Mouse (Mus musculus) ovary, adult 10 weeks (tissue): ENCODE measurements around the gene Angpt4. TPM values are rescaled to one million over a fixed set of nuclear protein-coding genes. Genes with fewer than 3 reads are reported as not detected.

ENCODE experiments used
- polyA plus RNA-seq: library from polyadenylated mRNA; stranded (reverse); fragments of 350-450 nt; fragmentation: Illumina TruSeq; extraction: RNeasy Lipid Tissue Mini Kit (QIAGEN cat#74804); gene quantifications from one replicate; pipeline ENCODE4 v1.2.3, GENCODE M21; 2014

The Angpt4 gene
- 0.43 TPM for polyA plus RNA-seq

GRCm38 (mm10) chr2:151910919-151911500, at the start of gene Angpt4:
Gene Angpt4, plus strand, starts transcription at chr2:151911210.

DNA sequence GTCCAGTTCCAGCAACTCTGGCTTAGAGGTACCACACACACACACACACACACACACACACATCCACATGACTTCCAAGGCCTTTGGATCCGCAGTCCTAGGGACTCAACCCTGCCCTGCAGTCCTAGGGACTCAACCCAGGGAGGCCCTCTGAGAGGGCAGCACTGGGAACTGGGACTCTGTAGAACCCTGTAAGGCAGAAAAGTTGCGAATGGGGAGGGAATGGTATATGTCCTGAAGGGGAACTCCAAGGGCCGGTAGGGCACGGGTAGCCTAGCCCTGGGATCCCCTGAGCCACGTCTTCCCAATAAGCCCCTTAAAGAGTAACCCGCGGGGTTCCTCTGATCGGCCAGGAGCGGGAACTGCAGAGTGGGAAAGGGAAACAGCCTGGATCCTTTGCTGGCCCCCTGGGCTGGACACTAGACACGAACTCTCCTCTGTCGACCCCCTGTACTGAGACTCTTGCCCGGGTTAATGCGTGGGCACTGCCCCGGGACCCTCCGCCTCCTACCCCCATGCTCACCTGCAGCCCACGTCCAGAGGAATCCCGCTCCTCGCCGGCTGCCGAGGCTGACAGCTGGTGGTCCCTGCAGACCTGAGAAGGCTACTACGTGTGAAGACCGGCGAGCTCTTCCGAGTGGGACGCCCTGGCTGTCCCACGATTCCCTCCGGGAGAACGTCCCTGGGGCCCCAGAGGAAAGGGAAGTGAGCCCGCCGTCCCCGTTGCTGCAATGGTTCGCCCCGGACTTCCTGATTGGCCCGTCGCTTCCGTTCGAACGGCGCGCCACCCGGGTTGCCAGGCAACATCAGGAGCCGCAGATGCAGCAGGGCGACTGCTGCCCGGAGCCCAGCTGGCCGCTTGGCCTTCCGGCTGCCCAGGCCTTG, 68.7 kb downstream of the Angpt4 start, which contains the start of gene Fam110a:
TSS of gene Fam110a (minus strand) at position 750 of the 885 bp plus-strand sequence.

Other genes with a start within 250 kb of the Angpt4 start
- gene Rad21l, start 242.7 kb upstream of the Angpt4 start, polyA plus RNA-seq = 0.54 TPM
- not detected for gene Tmem74b, start 209.2 kb upstream of the Angpt4 start, polyA plus RNA-seq
- 18.0 TPM for gene Psmf1, start 167.0 kb upstream of the Angpt4 start, polyA plus RNA-seq
- not detected for gene Rspo4, start 68.3 kb upstream of the Angpt4 start, polyA plus RNA-seq
- not detected for gene Fam110a, start 69.0 kb downstream of the Angpt4 start, polyA plus RNA-seq
- 0.94 TPM for gene Slc52a3, start 85.3 kb downstream of the Angpt4 start, polyA plus RNA-seq
- gene Scrt2, start 170.3 kb downstream of the Angpt4 start, polyA plus RNA-seq = not detected
- 7.7 TPM for gene Srxn1, start 194.3 kb downstream of the Angpt4 start, polyA plus RNA-seq
- gene Tcf15, start 232.4 kb downstream of the Angpt4 start, polyA plus RNA-seq = not detected